Mouse (Mus musculus) heart, adult 2 months (tissue): Measurements from ENCODE around the gene Unc93b1.

Experiments used
- CTCF ChIP-seq: fragments of 200-600 bp; IDR thresholded peaks from 2 replicates; pipeline ENCODE4 v1.8.1; 2022; ENCODE audit warnings: antibody characterized with exemption, mild to moderate bottlenecking, moderate library complexity
- EP300 ChIP-seq: fragments of 200-500 bp; IDR thresholded peaks from 2 replicates; pipeline ENCODE4 v1.6.1; 2011; ENCODE audit warnings: low read depth, low read length, control low read depth; ENCODE audit not compliant: insufficient read depth

DNA sequence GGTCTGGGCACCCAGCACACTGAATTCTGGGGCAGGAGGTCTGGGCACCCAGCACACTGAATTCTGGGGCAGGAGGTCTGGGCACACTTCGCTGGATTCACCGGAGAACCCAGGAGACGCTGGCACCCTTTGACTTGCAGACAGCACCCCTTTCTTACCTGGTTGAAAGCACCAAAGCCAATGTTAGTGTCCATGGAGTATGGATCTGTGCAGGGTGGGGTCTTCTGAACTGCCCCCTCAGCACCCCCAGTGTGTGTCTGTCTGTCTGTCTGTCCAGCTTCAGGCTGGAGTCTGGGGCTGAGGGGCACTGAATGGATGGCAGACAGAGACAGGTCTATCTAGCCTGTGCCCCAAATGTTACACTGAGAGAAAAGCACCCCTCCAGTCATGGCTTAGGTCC lies 56.6 kb downstream of the Unc93b1 start:
- TF ChIP-seq CTCF (no peak), EP300 (no peak)
